Mouse (Mus musculus): Measurements from ENCODE around the gene Apln.
A peak's percentile ranks its signal among the peaks of the same experiment; 100 is the strongest.

GRCm38 (mm10) chrX:47992606-47993005 is 42.0 kb downstream of the Apln start:
- TF ChIP-seq CTCF (IDR thresholded peaks at IDR 0.05; ENCODE audit: low read depth, low read length) = peak; percentile 71
- no peak for TF ChIP-seq POLR2A (IDR thresholded peaks at IDR 0.05; ENCODE audit: extremely low read depth, insufficient read depth, low read length)
